Mouse (Mus musculus): Measurements from ENCODE around the gene Fcgr2b.

DNA sequence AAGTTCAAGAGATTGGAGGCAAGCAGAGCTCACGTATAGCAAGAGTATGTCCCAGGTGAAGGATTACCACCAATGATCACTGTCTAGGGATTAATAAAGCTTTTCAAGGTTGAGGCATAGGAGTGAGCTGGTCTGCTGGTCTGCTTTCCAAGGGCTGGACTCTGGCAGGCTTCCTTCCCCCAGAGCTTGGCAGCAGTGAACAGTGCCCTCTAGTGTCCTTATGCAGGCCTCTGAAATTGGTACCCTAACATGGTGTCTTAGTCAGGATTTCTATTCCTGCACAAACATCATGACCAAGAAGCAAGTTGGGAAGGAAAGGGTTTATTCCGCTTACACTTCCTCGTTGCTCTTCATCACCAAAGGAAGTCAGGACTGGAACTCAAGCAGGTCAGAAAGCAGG, 20.4 kb upstream of the Fcgr2b start:
- TF ChIP-seq POLR2A (IDR thresholded peaks at IDR 0.05; ENCODE audit: extremely low read depth, insufficient read depth, low read length) (no peak), CTCF (IDR thresholded peaks at IDR 0.05; ENCODE audit: low read depth, low read length) (peak; percentile 91)
